Mouse (Mus musculus) adrenal gland, postnatal 36 days (tissue): Measurements from ENCODE around the gene Klhdc8b. TPM values are rescaled to one million over a fixed set of nuclear protein-coding genes. Genes with fewer than 3 reads are reported as not detected.
A peak's percentile ranks its signal among the peaks of the same experiment; 100 is the strongest.

Source experiments
- DNase-seq, 2 experiments: peaks; one replicate each; pipeline ENCODE4 v3.0.0; 2021; ENCODE audit warnings: mixed read lengths in 1 of 2
- total RNA-seq, 2 experiments: library from RNA; stranded (reverse); gene quantifications; 2 replicates each; pipeline ENCODE4 v1.2.3; 2021

Klhdc8b gene
- total RNA-seq, 2 experiments from 2014 or later, result 20.1 to 21.5 TPM

GRCm38 (mm10) chr9:108481520-108482210 is 20.3 kb upstream of the Klhdc8b start:
- no peak for DNase-seq

GRCm38 (mm10) chr9:108480813-108481519 is 19.6 kb upstream of the Klhdc8b start:
- no peak for DNase-seq

GRCm38 (mm10) chr9:108479721-108480351 is 18.5 kb upstream of the Klhdc8b start, which contains the start of gene Lamb2:
Gene Lamb2 (plus strand): TSS chr9:108479736.
- peak; percentile 36 to 50 for DNase-seq

- DNase-seq, result no peak
Measured at GRCm38 (mm10) chr9:108479241-108479640, 17.9 kb upstream of the Klhdc8b start.

- DNase-seq, result peak; percentile 84 to 88
Measured at GRCm38 (mm10) chr9:108478638-108479156, 17.3 kb upstream of the Klhdc8b start.

GRCm38 (mm10) chr9:108474528-108474927 is 13.1 kb upstream of the Klhdc8b start:
- no peak for DNase-seq

- no peak for DNase-seq
Measured at GRCm38 (mm10) chr9:108469845-108470244, 8.5 kb upstream of the Klhdc8b start.

GRCm38 (mm10) chr9:108469430-108469829 is 8.0 kb upstream of the Klhdc8b start:
- DNase-seq, result no peak

- DNase-seq, result no peak
Measured at GRCm38 (mm10) chr9:108466219-108466618, 4.8 kb upstream of the Klhdc8b start.

GRCm38 (mm10) chr9:108463713-108464112 is 2.3 kb upstream of the Klhdc8b start:
- DNase-seq, result peak; percentile 55 to 80

GRCm38 (mm10) chr9:108462192-108462591 is 811 bp upstream of the Klhdc8b start:
- no peak for DNase-seq

GRCm38 (mm10) chr9:108461675-108462074 is 294 bp upstream of the Klhdc8b start:
- DNase-seq, result no peak

- peak; percentile 86 to 93 for DNase-seq
Measured at GRCm38 (mm10) chr9:108460319-108461178, 832 bp downstream of the Klhdc8b start, which contains the start of gene Ccdc71. Gene Ccdc71 (plus strand): TSS chr9:108460527.

GRCm38 (mm10) chr9:108459939-108460318 is 1.5 kb downstream of the Klhdc8b start:
- no peak for DNase-seq

- DNase-seq, result no peak
Measured at GRCm38 (mm10) chr9:108456953-108457352, 4.4 kb downstream of the Klhdc8b start.

GRCm38 (mm10) chr9:108455747-108456571 is 5.4 kb downstream of the Klhdc8b start:
- DNase-seq, result no peak

- no peak for DNase-seq
Measured at GRCm38 (mm10) chr9:108454429-108454828, 7.0 kb downstream of the Klhdc8b start.

- DNase-seq, result no peak
Measured at GRCm38 (mm10) chr9:108453458-108453857, 7.9 kb downstream of the Klhdc8b start.

- DNase-seq, result no peak
Measured at GRCm38 (mm10) chr9:108452911-108453310, 8.5 kb downstream of the Klhdc8b start.

- DNase-seq, result peak; percentile 91 to 93
Measured at GRCm38 (mm10) chr9:108452291-108452906, 9.0 kb downstream of the Klhdc8b start.
